Mouse (Mus musculus) heart, adult 8-10 months (tissue): ENCODE data around the gene Ptpn7. TPM values are rescaled to one million over a fixed set of nuclear protein-coding genes. Genes with fewer than 3 reads are reported as not detected.
"Not testable (repeated sequence)": the region's sequence is repeated elsewhere in the genome, so short reads cannot be mapped to it uniquely, and the experiment has no call there.

Source experiments
- DNase-seq: peaks from one replicate; pipeline ENCODE4 v3.0.0; 2022; ENCODE audit warnings: low spot score
- total RNA-seq, 4 experiments: library from RNA; stranded (reverse); gene quantifications; 2 replicates each; pipeline ENCODE4 v1.2.4; 2022

Ptpn7 gene
- 1 to 10 TPM in 1 of 4 experiments, under 1 TPM in 3; 0.34 to 1.5 (median 0.49) TPM for total RNA-seq

- peak; percentile 41 for DNase-seq
These were observed at the start of gene Ptpn7 for GRCm38 (mm10) chr1:135132473-135132872. TSS of gene Ptpn7 (plus strand) at chr1:135132700.

- peak; percentile 37 for DNase-seq
These were observed 49.0 kb upstream of the Ptpn7 start for GRCm38 (mm10) chr1:135083465-135083864.

- DNase-seq = no peak
These were observed 47.1 kb upstream of the Ptpn7 start for GRCm38 (mm10) chr1:135085296-135085871.

- DNase-seq = no peak
These were observed 46.5 kb upstream of the Ptpn7 start for GRCm38 (mm10) chr1:135086015-135086414.

- no peak for DNase-seq
These were observed 45.1 kb upstream of the Ptpn7 start for GRCm38 (mm10) chr1:135087414-135087813.

GRCm38 (mm10) chr1:135089626-135090025, 42.9 kb upstream of the Ptpn7 start:
- DNase-seq = no peak

GRCm38 (mm10) chr1:135090914-135091313, 41.6 kb upstream of the Ptpn7 start:
- DNase-seq = no peak

GRCm38 (mm10) chr1:135094723-135095122, 37.8 kb upstream of the Ptpn7 start:
- DNase-seq = no peak

- DNase-seq = no peak
These were observed 37.3 kb upstream of the Ptpn7 start for GRCm38 (mm10) chr1:135095189-135095588.

GRCm38 (mm10) chr1:135096312-135096711, 36.2 kb upstream of the Ptpn7 start:
- DNase-seq = no peak

- no peak for DNase-seq
These were observed 35.1 kb upstream of the Ptpn7 start for GRCm38 (mm10) chr1:135097441-135097840.

GRCm38 (mm10) chr1:135098441-135098840, 34.1 kb upstream of the Ptpn7 start:
- peak; percentile 56 for DNase-seq

- no peak for DNase-seq
These were observed 32.1 kb upstream of the Ptpn7 start for GRCm38 (mm10) chr1:135100400-135100799.

GRCm38 (mm10) chr1:135105124-135105523, 27.4 kb upstream of the Ptpn7 start, which contains the start of gene Lgr6:
TSS of gene Lgr6 (minus strand) at chr1:135105276.
- no peak for DNase-seq

GRCm38 (mm10) chr1:135105951-135106350, 26.5 kb upstream of the Ptpn7 start:
- peak; percentile 46 for DNase-seq

GRCm38 (mm10) chr1:135108611-135109010, 23.9 kb upstream of the Ptpn7 start:
- no peak for DNase-seq

- DNase-seq = peak; percentile 67
These were observed 22.4 kb upstream of the Ptpn7 start for GRCm38 (mm10) chr1:135110075-135110474.

- DNase-seq = not testable (repeated sequence)
These were observed 21.2 kb upstream of the Ptpn7 start for GRCm38 (mm10) chr1:135111271-135111670.

- DNase-seq = no peak
These were observed 19.8 kb upstream of the Ptpn7 start for GRCm38 (mm10) chr1:135112661-135113060.

GRCm38 (mm10) chr1:135124573-135125363, 7.7 kb upstream of the Ptpn7 start:
- DNase-seq = no peak

- DNase-seq = no peak
These were observed 6.5 kb upstream of the Ptpn7 start for GRCm38 (mm10) chr1:135125990-135126389.

- no peak for DNase-seq
These were observed 6.0 kb upstream of the Ptpn7 start for GRCm38 (mm10) chr1:135126443-135127027.

- no peak for DNase-seq
These were observed 4.5 kb upstream of the Ptpn7 start for GRCm38 (mm10) chr1:135128011-135128441.
